Mouse (Mus musculus) lung, adult 2 months (tissue): ENCODE results near the gene Fbxw9. TPM values are rescaled to one million over a fixed set of nuclear protein-coding genes. Genes with fewer than 3 reads are reported as not detected.

Source experiments
- DNase-seq: peaks from one replicate; pipeline ENCODE4 v3.0.0; 2022
- H3K4me1 ChIP-seq: fragments of 200-500 bp; 2 replicates; pipeline ENCODE4 v1.6.1; 2011; ENCODE audit warnings: low read length; ENCODE audit not compliant: control insufficient read depth, insufficient read depth
- H3K4me3 ChIP-seq: fragments of 200-500 bp; replicated peaks from 2 replicates; pipeline ENCODE3; 2011; ENCODE audit warnings: low read depth, mild to moderate bottlenecking, control low read depth, low read length; ENCODE audit errors: extremely low read depth
- CTCF ChIP-seq: fragments of 200-500 bp; IDR thresholded peaks from 2 replicates; pipeline ENCODE4 v1.5.1; 2011; ENCODE audit warnings: mild to moderate bottlenecking, low read length, control low read depth; ENCODE audit not compliant: insufficient read depth
- POLR2A ChIP-seq: fragments of 200-500 bp; IDR thresholded peaks from 2 replicates; pipeline ENCODE4 v1.6.1; 2011; ENCODE audit warnings: low read depth, mild to moderate bottlenecking, control low read depth, low read length, borderline replicate concordance; ENCODE audit errors: extremely low read depth
- WGBS: fragments of 180-500 bp; shearing (Covaris S2); methylation state at CpG from one replicate; pipeline ENCODE4 v1.1.7; 2018; 5-methylcytosine and 5-hydroxymethylcytosine counted together
- polyA plus RNA-seq: library from polyadenylated mRNA; depleted of rRNA; stranded (reverse); fragments of >200 nt; gene quantifications from 2 replicates; pipeline ENCODE4 v1.2.3, GENCODE M21; 2012; rRNA removed

The Fbxw9 gene
- polyA plus RNA-seq, 1 experiment, result 44.7 TPM

DNA sequence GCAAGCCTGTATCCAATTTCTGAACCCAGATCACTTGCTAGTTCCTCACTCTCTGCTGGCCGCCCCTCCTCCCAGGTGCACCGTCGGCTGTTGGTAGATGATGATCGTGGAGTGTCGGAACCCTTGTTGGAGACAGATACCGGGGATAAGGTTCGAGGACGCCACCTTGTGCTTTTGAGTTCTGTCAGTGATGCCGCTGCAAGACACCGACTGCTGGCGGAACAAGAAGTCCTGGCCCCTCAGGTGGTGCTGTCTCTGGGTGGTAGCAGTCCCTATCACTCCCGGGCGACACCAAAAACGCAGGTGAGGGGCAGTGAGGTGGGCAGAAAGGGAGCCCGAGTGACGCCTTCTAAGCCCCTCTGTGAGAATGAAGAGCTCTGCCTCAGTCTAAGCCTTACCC, 36.3 kb downstream of the Fbxw9 start:
- TF ChIP-seq POLR2A (no peak), CTCF (no peak)
- no peaks in the 10 kb centered on the region for H3K4me1 ChIP-seq
- DNase-seq, result no peak
- WGBS, result 90% methylated on average over 16 of the region's 16 CpGs
- H3K4me3 ChIP-seq, result no peak overlapping the region

DNA sequence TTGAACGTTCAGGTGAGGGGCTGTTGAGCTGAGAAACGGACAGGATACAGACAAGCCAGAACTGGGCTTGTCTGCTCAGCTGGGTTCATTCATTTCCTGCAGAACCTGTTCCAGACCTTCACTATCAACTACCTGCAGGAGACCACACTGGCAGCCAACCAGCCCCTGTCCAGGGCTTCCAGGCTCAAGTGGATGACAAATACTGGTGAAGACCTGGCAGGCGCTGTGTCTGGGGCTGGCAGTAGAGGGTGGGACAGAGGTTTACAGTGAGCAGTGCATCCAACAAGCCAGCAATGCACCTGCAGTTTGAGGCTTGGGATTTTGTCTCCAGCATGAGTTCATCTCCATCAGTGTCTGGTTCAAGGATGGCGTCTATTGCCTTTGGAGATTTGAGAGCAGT, 37.0 kb downstream of the Fbxw9 start:
- 77% methylated on average over 4 of the region's 4 CpGs for WGBS
- Histone ChIP-seq H3K4me1 (no peaks in the 10 kb centered on the region), H3K4me3 (no peak overlapping the region)
- no peak for TF ChIP-seq POLR2A
- TF ChIP-seq CTCF, result no peak
- no peak for DNase-seq

DNA sequence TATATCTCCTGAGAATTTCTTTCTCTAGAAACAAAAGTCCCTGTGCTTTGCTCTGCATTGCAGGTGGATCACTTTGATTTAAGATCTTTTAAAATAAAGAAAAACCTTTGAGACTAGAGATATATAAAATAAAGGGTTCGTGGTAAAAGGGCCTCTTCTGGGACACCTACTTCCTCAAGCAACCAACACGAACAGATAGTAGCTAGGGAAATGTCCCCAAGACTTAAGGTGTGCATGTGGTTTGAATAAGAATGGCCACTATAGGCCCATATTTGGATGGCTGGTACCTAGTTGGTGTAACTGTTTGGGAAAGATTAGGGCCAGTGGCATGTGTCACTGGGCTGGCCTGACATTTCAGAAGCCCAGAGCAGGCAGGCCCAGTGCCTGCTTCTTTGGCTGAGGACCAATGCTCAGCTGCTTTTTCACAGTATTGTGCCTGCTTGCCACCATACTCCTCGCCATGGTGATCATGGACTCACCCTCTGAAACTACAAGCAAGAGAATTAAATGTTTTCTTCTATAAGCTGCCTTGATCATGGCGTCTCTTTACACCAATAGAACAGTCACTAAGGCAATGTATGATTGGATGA, 40.3 kb downstream of the Fbxw9 start:
- Histone ChIP-seq H3K4me1 (no peaks in the 10 kb centered on the region), H3K4me3 (no peak overlapping the region)
- 79% methylated on average over 4 of the region's 4 CpGs for WGBS
- no peak for TF ChIP-seq CTCF
- no peak for TF ChIP-seq POLR2A
- DNase-seq, result no peak

DNA sequence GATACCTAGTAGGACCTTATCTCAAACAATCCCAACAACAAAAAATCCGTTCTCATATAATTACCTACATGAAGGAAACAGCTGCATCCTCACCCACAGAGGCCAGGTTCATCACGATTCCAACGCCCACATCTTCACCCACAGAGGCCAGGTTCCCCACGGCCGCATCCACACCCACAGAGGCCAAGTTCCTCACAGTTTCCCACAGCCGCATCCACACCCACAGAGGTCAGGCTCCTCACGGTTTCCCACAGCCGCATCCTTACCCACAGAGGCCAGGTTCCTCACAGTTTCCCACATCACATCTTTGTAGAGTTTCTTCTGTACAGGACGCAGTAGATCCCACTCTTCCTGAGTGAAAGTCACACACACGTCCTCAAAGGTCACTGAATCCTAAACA, 53.4 kb downstream of the Fbxw9 start:
- no peak for DNase-seq
- WGBS, result 88% methylated on average over 10 of the region's 10 CpGs
- Histone ChIP-seq H3K4me3 (no peak overlapping the region), H3K4me1 (no peaks in the 10 kb centered on the region)
- TF ChIP-seq POLR2A (no peak), CTCF (no peak)

DNA sequence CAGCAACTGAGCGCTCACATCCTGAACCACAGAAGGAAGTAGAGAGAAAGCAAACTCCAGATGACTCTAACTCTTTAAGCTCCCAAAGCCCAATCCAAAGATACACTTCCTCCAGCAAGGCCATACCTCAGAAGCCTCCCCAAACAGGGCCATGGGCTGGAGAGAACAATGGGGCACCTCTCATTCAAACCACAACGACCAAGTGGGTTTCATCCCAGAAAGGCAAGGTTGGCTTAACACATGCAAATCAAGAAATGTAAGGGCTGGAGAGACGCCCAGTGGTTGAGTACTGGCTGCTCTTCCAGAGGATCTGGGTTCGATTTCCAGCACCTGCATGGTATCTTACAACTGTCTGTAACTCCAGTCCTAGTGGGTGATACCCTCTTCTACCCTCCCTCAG, 55.6 kb downstream of the Fbxw9 start:
- WGBS, result 74% methylated on average over 4 of the region's 4 CpGs
- no peak for DNase-seq
- H3K4me1 ChIP-seq, result no peaks in the 10 kb centered on the region
- TF ChIP-seq POLR2A (no peak), CTCF (no peak)
- no peak overlapping the region for H3K4me3 ChIP-seq

Other genes starting within 250 kb of the Fbxw9 start
- 2.5 and 2.9 TPM in 2 replicates for gene Dand5, start 237.2 kb upstream of the Fbxw9 start, polyA plus RNA-seq
- gene Gadd45gip1, start 228.5 kb upstream of the Fbxw9 start, polyA plus RNA-seq, result 21.3 and 31.7 TPM in 2 replicates
- gene Rad23a, start 219.4 kb upstream of the Fbxw9 start, polyA plus RNA-seq, result 72.6 and 75.9 TPM in 2 replicates
- gene Calr, start 213.1 kb upstream of the Fbxw9 start, polyA plus RNA-seq, result 152 and 189 TPM in 2 replicates
- gene Farsa, start 203.1 kb upstream of the Fbxw9 start, polyA plus RNA-seq, result 33.8 and 42.4 TPM in 2 replicates
- 1.5 and 1.8 TPM in 2 replicates for gene Syce2, start 187.9 kb upstream of the Fbxw9 start, polyA plus RNA-seq
- 65.8 and 75.3 TPM in 2 replicates for gene Gcdh, start 166.1 kb upstream of the Fbxw9 start, polyA plus RNA-seq
- gene Klf1, start 158.1 kb upstream of the Fbxw9 start, polyA plus RNA-seq, result 0.14 and 0.23 TPM in 2 replicates
- 19.6 and 26.7 TPM in 2 replicates for gene Dnase2a, start 151.5 kb upstream of the Fbxw9 start, polyA plus RNA-seq
- gene Mast1, start 122.7 kb upstream of the Fbxw9 start, polyA plus RNA-seq, result 0.34 and 0.41 TPM in 2 replicates
- not detected in 2 replicates for gene Rtbdn, start 113.1 kb upstream of the Fbxw9 start, polyA plus RNA-seq
- gene Gm49661, start 90.6 kb upstream of the Fbxw9 start, polyA plus RNA-seq, result not detected in 2 replicates
- gene Prdx2, start 90.5 kb upstream of the Fbxw9 start, polyA plus RNA-seq, result 93.2 and 117 TPM in 2 replicates
- gene Rnaseh2a, start 90.3 kb upstream of the Fbxw9 start, polyA plus RNA-seq, result 27.4 and 30.4 TPM in 2 replicates
- gene Junb, start 81.3 kb upstream of the Fbxw9 start, polyA plus RNA-seq, result 80.8 and 125 TPM in 2 replicates
- 9.5 and 10.5 TPM in 2 replicates for gene Hook2, start 69.5 kb upstream of the Fbxw9 start, polyA plus RNA-seq
- 0.13 and 0.23 TPM in 2 replicates for gene Best2, start 45.5 kb upstream of the Fbxw9 start, polyA plus RNA-seq
- 87.2 and 128 TPM in 2 replicates for gene Asna1, start 34.8 kb upstream of the Fbxw9 start, polyA plus RNA-seq
- gene Trir, start 33.2 kb upstream of the Fbxw9 start, polyA plus RNA-seq, result 96.9 and 99.1 TPM in 2 replicates
- gene Tnpo2, start 23.1 kb upstream of the Fbxw9 start, polyA plus RNA-seq, result 49.1 and 68.3 TPM in 2 replicates
- gene Gm5741, start 7.9 kb downstream of the Fbxw9 start, polyA plus RNA-seq, result not detected in 2 replicates
- gene Dhps, start 11.7 kb downstream of the Fbxw9 start, polyA plus RNA-seq, result 45.9 and 49.9 TPM in 2 replicates
- 97.1 and 120 TPM in 2 replicates for gene Wdr83os, start 20.7 kb downstream of the Fbxw9 start, polyA plus RNA-seq
- 21.2 and 33.1 TPM in 2 replicates for gene Wdr83, start 21.3 kb downstream of the Fbxw9 start, polyA plus RNA-seq
- gene Man2b1, start 23.2 kb downstream of the Fbxw9 start, polyA plus RNA-seq, result 74.1 and 87.1 TPM in 2 replicates
- 0.37 and 0.66 TPM in 2 replicates for gene Zfp791, start 63.0 kb downstream of the Fbxw9 start, polyA plus RNA-seq
- gene Cks1brt, start 91.9 kb downstream of the Fbxw9 start, polyA plus RNA-seq, result not detected in 2 replicates
- gene Olfr371, start 165.9 kb downstream of the Fbxw9 start, polyA plus RNA-seq, result not detected in 2 replicates
- 10.1 and 11.9 TPM in 2 replicates for gene Orc6, start 239.6 kb downstream of the Fbxw9 start, polyA plus RNA-seq
- 11.9 and 19.9 TPM in 2 replicates for gene Vps35, start 239.7 kb downstream of the Fbxw9 start, polyA plus RNA-seq